Mouse (Mus musculus) forebrain, postnatal 0 days (tissue): Measurements from ENCODE around the gene Slc52a3. TPM values are rescaled to one million over a fixed set of nuclear protein-coding genes. Genes with fewer than 3 reads are reported as not detected.

Experiments used
- ATAC-seq: fragments of 200-750 bp; cut with Nextera tagmentation; 2 replicates; pipeline ENCODE4 v1.8.0; 2017; ENCODE audit warnings: mild to moderate bottlenecking, moderate library complexity
- DNase-seq: peaks from one replicate; pipeline ENCODE4 v3.0.0-alpha.2; 2015
- H3K27ac ChIP-seq: fragments of 300-500 bp; sonication (generic); 2 replicates; pipeline ENCODE4 v1.5.1; 2014; ENCODE audit warnings: low read depth, mild to moderate bottlenecking, antibody characterized with exemption, low read length, moderate library complexity, mixed read lengths
- H3K27me3 ChIP-seq: fragments of 300-500 bp; sonication (generic); 2 replicates; pipeline ENCODE4 v1.6.1; 2014; ENCODE audit warnings: mild to moderate bottlenecking, low read length, mixed read lengths; ENCODE audit not compliant: insufficient read depth
- H3K36me3 ChIP-seq: fragments of 300-500 bp; sonication (generic); 2 replicates; pipeline ENCODE4 v1.6.1; 2014; ENCODE audit warnings: mild to moderate bottlenecking, moderate library complexity; ENCODE audit not compliant: insufficient read depth
- H3K4me1 ChIP-seq: fragments of 300-500 bp; sonication (generic); 2 replicates; pipeline ENCODE4 v1.6.1; 2014; ENCODE audit warnings: antibody characterized with exemption; ENCODE audit not compliant: insufficient read depth
- H3K4me2 ChIP-seq: fragments of 300-500 bp; sonication (generic); 2 replicates; pipeline ENCODE4 v1.6.1; 2014; ENCODE audit warnings: low read depth, mild to moderate bottlenecking, moderate library complexity
- H3K4me3 ChIP-seq: fragments of 300-500 bp; sonication (generic); 2 replicates; pipeline ENCODE4 v1.5.1; 2014; ENCODE audit warnings: low read depth, low read length, mixed read lengths
- H3K9ac ChIP-seq: fragments of 300-500 bp; sonication (generic); 2 replicates; pipeline ENCODE4 v1.6.1; 2014; ENCODE audit warnings: mild to moderate bottlenecking
- H3K9me3 ChIP-seq: fragments of 300-500 bp; sonication (generic); 2 replicates; pipeline ENCODE4 v1.6.1; 2016; ENCODE audit warnings: low read length
- CTCF ChIP-seq: sonication (generic); IDR thresholded peaks from 2 replicates; pipeline ENCODE4 v1.5.1; 2016; ENCODE audit warnings: antibody characterized with exemption, control low read depth, low read depth
- WGBS: fragments of 180-500 bp; shearing (Covaris S2); extraction: QIAGEN DNeasy Blood & Tissue Kit; methylation state at CpG from one replicate; pipeline ENCODE4 v1.1.7; 2014; 5-methylcytosine and 5-hydroxymethylcytosine counted together
- polyA plus RNA-seq: library from polyadenylated mRNA; unstranded; fragments of >200 nt; fragmentation: Nextera tagmentation; extraction: Ambion mirVana; gene quantifications from 2 replicates; pipeline ENCODE4 v1.2.1, GENCODE M21; 2015
- total RNA-seq: library from RNA; depleted of rRNA; stranded (reverse); fragments of >200 nt; gene quantifications from 2 replicates; pipeline ENCODE4 v1.2.3, GENCODE M21; 2014; rRNA removed

Gene Slc52a3
- total RNA-seq (0.92 and 2.2 TPM in 2 replicates), polyA plus RNA-seq (2.0 TPM in 2 replicates)

GRCm38 (mm10) chr2:151996229-151997189, at the start of gene Slc52a3:
Gene Slc52a3, plus strand, starts transcription at chr2:151996511.
- Histone ChIP-seq H3K4me1 (no peaks in the 10 kb centered on the region; the same call in 1 of the 2 replicates), H3K9ac (no peak within 1 kb of the TSS), H3K27ac (no peak within 1 kb of the TSS), H3K4me2 (no peak within 1 kb of the TSS), H3K4me3 (peak within 1 kb of the TSS; percentile 0; the same call in 1 of the 2 replicates), H3K9me3 (no peaks in the 10 kb centered on the region), H3K27me3 (peaks cover 18% of the 10 kb centered on the region), H3K36me3 (no peaks in the 10 kb centered on the region)
- ATAC-seq (peak; percentile 62), DNase-seq (peak; percentile 80)
- 6% methylated on average over 35 of the region's 35 CpGs for WGBS
- peak; percentile 95 for TF ChIP-seq CTCF

DNA sequence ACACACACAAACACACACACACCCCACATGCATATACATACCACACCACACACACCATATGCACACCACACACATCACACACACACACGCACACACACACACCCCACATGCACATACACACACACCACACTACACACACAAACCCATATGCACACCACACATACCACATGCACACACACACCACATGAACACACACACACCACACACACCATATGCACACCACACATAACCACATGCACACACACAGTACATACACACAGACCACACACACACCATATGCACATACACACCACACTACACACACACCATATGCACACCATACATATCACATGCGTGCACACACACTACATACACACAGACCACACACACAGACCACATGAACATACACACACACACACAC, 48.7 kb upstream of the Slc52a3 start:
- Histone ChIP-seq H3K4me1 (no peaks in the 10 kb centered on the region; the same call in 1 of the 2 replicates), H3K36me3 (no peaks in the 10 kb centered on the region), H3K27ac (no peak overlapping the region), H3K27me3 (no peaks in the 10 kb centered on the region), H3K4me2 (no peak overlapping the region), H3K9ac (no peak overlapping the region), H3K9me3 (no peaks in the 10 kb centered on the region), H3K4me3 (no peak overlapping the region)
- WGBS, result 95% methylated on average over 2 of the region's 2 CpGs
- no peak for TF ChIP-seq CTCF
- ATAC-seq (no peak), DNase-seq (no peak)

- no peak overlapping the region for H3K4me2 ChIP-seq
- H3K9me3 ChIP-seq, result no peaks in the 10 kb centered on the region
- no peak overlapping the region for H3K4me3 ChIP-seq
- H3K36me3 ChIP-seq, result no peaks in the 10 kb centered on the region
- H3K27me3 ChIP-seq, result no peaks in the 10 kb centered on the region
- no peak overlapping the region for H3K27ac ChIP-seq
- WGBS, result 89% methylated on average over 7 of the region's 7 CpGs
- ATAC-seq, result no peak
- no peaks in the 10 kb centered on the region; the same call in 1 of the 2 replicates for H3K4me1 ChIP-seq
- H3K9ac ChIP-seq, result no peak overlapping the region
- TF ChIP-seq CTCF, result no peak
- no peak for DNase-seq
Measured at GRCm38 (mm10) chr2:151948311-151948710, 48.0 kb upstream of the Slc52a3 start.

GRCm38 (mm10) chr2:151949082-151949774, 47.1 kb upstream of the Slc52a3 start:
- Histone ChIP-seq H3K36me3 (no peaks in the 10 kb centered on the region), H3K4me1 (no peaks in the 10 kb centered on the region; the same call in 1 of the 2 replicates), H3K9me3 (no peaks in the 10 kb centered on the region), H3K9ac (no peak overlapping the region), H3K27me3 (no peaks in the 10 kb centered on the region), H3K4me2 (no peak overlapping the region), H3K4me3 (no peak overlapping the region), H3K27ac (peak overlapping the region; percentile 62; the same call in 1 of the 2 replicates)
- 36% methylated on average over 2 of the region's 2 CpGs for WGBS
- ATAC-seq (peak; percentile 95), DNase-seq (peak; percentile 65)
- no peak for TF ChIP-seq CTCF

GRCm38 (mm10) chr2:151953665-151954064, 42.6 kb upstream of the Slc52a3 start:
- Histone ChIP-seq H3K9me3 (no peaks in the 10 kb centered on the region), H3K27ac (no peak overlapping the region), H3K4me1 (no peaks in the 10 kb centered on the region; the same call in 1 of the 2 replicates), H3K4me2 (no peak overlapping the region), H3K4me3 (no peak overlapping the region), H3K9ac (no peak overlapping the region), H3K27me3 (no peaks in the 10 kb centered on the region), H3K36me3 (no peaks in the 10 kb centered on the region)
- no peak for TF ChIP-seq CTCF
- no peak for DNase-seq
- ATAC-seq, result no peak
- WGBS, result 87% methylated on average over 8 of the region's 8 CpGs

DNA sequence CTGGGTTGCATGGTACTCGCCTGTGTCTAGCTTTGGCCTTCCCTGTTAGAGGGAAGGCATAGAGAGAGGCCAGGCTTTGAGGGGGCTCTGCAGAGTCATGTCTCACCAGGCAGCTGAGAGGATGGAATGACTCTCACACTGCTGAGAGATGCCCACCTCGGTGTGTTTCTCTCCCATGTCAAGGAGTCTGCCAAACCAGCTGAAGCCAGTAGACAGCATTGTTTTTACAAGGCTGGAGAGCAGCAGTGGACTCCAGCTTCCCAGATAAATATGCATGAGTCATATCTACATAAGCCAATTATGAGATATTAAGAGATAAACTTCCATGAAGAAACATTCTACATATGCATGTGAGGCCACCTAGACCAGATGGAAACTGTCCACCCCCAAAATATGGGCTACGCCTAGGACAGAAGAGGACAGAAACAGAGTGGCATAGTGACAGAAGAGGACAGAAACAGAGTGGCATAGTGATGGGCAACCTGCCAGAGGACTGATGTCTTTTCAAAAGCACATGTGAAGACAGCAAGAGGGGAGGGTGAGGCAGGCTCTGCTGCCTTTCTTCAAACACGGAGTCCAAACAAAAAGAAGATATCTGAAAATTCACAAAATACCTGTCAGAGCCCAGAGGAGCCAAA, 39.7 kb upstream of the Slc52a3 start:
- 50% methylated on average over 4 of the region's 4 CpGs for WGBS
- TF ChIP-seq CTCF, result no peak
- Histone ChIP-seq H3K36me3 (no peaks in the 10 kb centered on the region), H3K4me1 (0 out of 2 replicates have a peak, but pooled peaks cover 2% of the 10 kb centered on the region), H3K27me3 (no peaks in the 10 kb centered on the region), H3K9ac (no peak overlapping the region), H3K4me3 (no peak overlapping the region), H3K27ac (no peak overlapping the region), H3K9me3 (no peaks in the 10 kb centered on the region), H3K4me2 (no peak overlapping the region)
- no peak for DNase-seq
- peak; percentile 12; the same call in 1 of the 2 replicates for ATAC-seq
